Mouse (Mus musculus) limb, embryonic 13.5 days (tissue): ENCODE data around the gene Foxr1. TPM values are rescaled to one million over a fixed set of nuclear protein-coding genes. Genes with fewer than 3 reads are reported as not detected.
A peak's percentile ranks its signal among the peaks of the same experiment; 100 is the strongest.

ENCODE experiments used
- ATAC-seq: fragments of 200-750 bp; cut with Nextera tagmentation; 2 replicates; pipeline ENCODE4 v1.8.0; 2017; ENCODE audit warnings: low read depth, moderate number of reproducible peaks, moderate TSS enrichment; ENCODE audit not compliant: low FRiP score
- H3K27ac ChIP-seq: fragments of 300-500 bp; sonication (generic); 2 replicates; pipeline ENCODE4 v1.5.1; 2015; ENCODE audit warnings: inconsistent platforms, mild to moderate bottlenecking, moderate library complexity
- H3K27me3 ChIP-seq: fragments of 300-500 bp; sonication (generic); 2 replicates; pipeline ENCODE4 v1.6.1; 2015; ENCODE audit warnings: mild to moderate bottlenecking, inconsistent platforms
- H3K36me3 ChIP-seq: fragments of 300-500 bp; sonication (generic); 2 replicates; pipeline ENCODE4 v1.6.1; 2015; ENCODE audit warnings: inconsistent platforms, mild to moderate bottlenecking, moderate library complexity
- H3K4me1 ChIP-seq: fragments of 300-500 bp; sonication (generic); 2 replicates; pipeline ENCODE4 v1.6.1; 2015; ENCODE audit warnings: inconsistent platforms
- H3K4me2 ChIP-seq: fragments of 300-500 bp; sonication (generic); replicated peaks from 2 replicates; pipeline ENCODE4 v1.6.1; 2015; ENCODE audit warnings: inconsistent platforms, mild to moderate bottlenecking, moderate library complexity
- H3K4me3 ChIP-seq: fragments of 300-500 bp; sonication (generic); 2 replicates; pipeline ENCODE4 v1.5.1; 2015; ENCODE audit warnings: moderate library complexity, mild to moderate bottlenecking, inconsistent platforms
- H3K9ac ChIP-seq: fragments of 300-500 bp; sonication (generic); 2 replicates; pipeline ENCODE4 v1.6.1; 2015; ENCODE audit warnings: mild to moderate bottlenecking, inconsistent platforms
- H3K9me3 ChIP-seq: fragments of 300-500 bp; sonication (generic); 2 replicates; pipeline ENCODE4 v1.6.1; 2016; ENCODE audit warnings: inconsistent platforms
- WGBS: fragments of 180-500 bp; shearing (Covaris S2); methylation state at CpG from one replicate; pipeline ENCODE4 v1.1.7; 2015; 5-methylcytosine and 5-hydroxymethylcytosine counted together
- polyA plus RNA-seq: library from polyadenylated mRNA; unstranded; fragments of >200 nt; fragmentation: Nextera tagmentation; extraction: Ambion mirVana; gene quantifications from 2 replicates; pipeline ENCODE4 v1.2.1, GENCODE M21; 2015

Gene Foxr1
- polyA plus RNA-seq, 1 experiment from 2014 or later, result not detected

- Histone ChIP-seq H3K9ac (peak overlapping the region; percentile 99), H3K27ac (peak overlapping the region; percentile 98), H3K4me2 (peak overlapping the region; percentile 97), H3K4me3 (peak overlapping the region; percentile 98), H3K9me3 (no peaks in the 10 kb centered on the region), H3K4me1 (peaks cover 65% of the 10 kb centered on the region), H3K27me3 (no peaks in the 10 kb centered on the region), H3K36me3 (peaks cover 2% of the 10 kb centered on the region; the same call in 1 of the 2 replicates)
- 1% methylated on average over 12 of the region's 12 CpGs for WGBS
- 0 out of 2 replicates have a peak, but pooled peaks have one; percentile 16 for ATAC-seq
Observed at GRCm38 (mm10) chr9:44483510-44484044, 42.6 kb upstream of the Foxr1 start.

- Histone ChIP-seq H3K27ac (peak overlapping the region; percentile 98), H3K4me3 (peak overlapping the region; percentile 98), H3K36me3 (peaks cover 2% of the 10 kb centered on the region; the same call in 1 of the 2 replicates), H3K27me3 (no peaks in the 10 kb centered on the region), H3K9me3 (no peaks in the 10 kb centered on the region), H3K9ac (peak overlapping the region; percentile 99), H3K4me1 (peaks cover 60% of the 10 kb centered on the region), H3K4me2 (peak overlapping the region; percentile 97)
- ATAC-seq, result no peak
- WGBS, result under 1% methylated on average over 31 of the region's 39 CpGs
Observed at GRCm38 (mm10) chr9:44483041-44483509, 42.1 kb upstream of the Foxr1 start.

GRCm38 (mm10) chr9:44482552-44482951 lies 41.6 kb upstream of the Foxr1 start, which contains the start of gene Bcl9l:
Gene Bcl9l, plus strand, starts transcription at chr9:44482825.
- peak; percentile 67 for ATAC-seq
- Histone ChIP-seq H3K9ac (peak within 1 kb of the TSS; percentile 99), H3K4me2 (peak within 1 kb of the TSS; percentile 97), H3K9me3 (no peaks in the 10 kb centered on the region), H3K4me1 (peaks cover 60% of the 10 kb centered on the region), H3K36me3 (peaks cover 2% of the 10 kb centered on the region; the same call in 1 of the 2 replicates), H3K4me3 (peak within 1 kb of the TSS; percentile 98), H3K27ac (peak within 1 kb of the TSS; percentile 98), H3K27me3 (no peaks in the 10 kb centered on the region)
- WGBS, result under 1% methylated on average over 24 of the region's 31 CpGs

- H3K27ac ChIP-seq, result peak overlapping the region; percentile 98
- H3K9me3 ChIP-seq, result no peaks in the 10 kb centered on the region
- peak overlapping the region; percentile 98 for H3K4me3 ChIP-seq
- H3K4me2 ChIP-seq, result peak overlapping the region; percentile 97
- WGBS, result 10% methylated on average over 3 of the region's 3 CpGs
- H3K4me1 ChIP-seq, result peaks cover 60% of the 10 kb centered on the region
- H3K9ac ChIP-seq, result 0 out of 2 replicates have a peak overlapping the region, but pooled peaks have one; percentile 99
- ATAC-seq, result no peak
- no peaks in the 10 kb centered on the region for H3K27me3 ChIP-seq
- H3K36me3 ChIP-seq, result peaks cover 2% of the 10 kb centered on the region; the same call in 1 of the 2 replicates
Observed at GRCm38 (mm10) chr9:44482112-44482511, 41.2 kb upstream of the Foxr1 start.

- WGBS, result under 1% methylated on average over 26 of the region's 26 CpGs
- Histone ChIP-seq H3K4me2 (peak overlapping the region; percentile 94), H3K27me3 (no peaks in the 10 kb centered on the region), H3K4me3 (peak overlapping the region; percentile 86), H3K36me3 (no peaks in the 10 kb centered on the region), H3K27ac (peak overlapping the region; percentile 100), H3K9ac (peak overlapping the region; percentile 90), H3K9me3 (no peaks in the 10 kb centered on the region), H3K4me1 (peaks cover 38% of the 10 kb centered on the region)
- peak; percentile 45 for ATAC-seq
Observed at GRCm38 (mm10) chr9:44479628-44480428, 38.9 kb upstream of the Foxr1 start.

- Histone ChIP-seq H3K9ac (peak overlapping the region; percentile 90), H3K36me3 (no peaks in the 10 kb centered on the region), H3K4me3 (peak overlapping the region; percentile 86), H3K9me3 (no peaks in the 10 kb centered on the region), H3K27me3 (no peaks in the 10 kb centered on the region), H3K4me2 (peak overlapping the region; percentile 94), H3K27ac (peak overlapping the region; percentile 100), H3K4me1 (peaks cover 30% of the 10 kb centered on the region)
- peak; percentile 71 for ATAC-seq
- under 1% methylated on average over 29 of the region's 29 CpGs for WGBS
Observed at GRCm38 (mm10) chr9:44478959-44479605, 38.1 kb upstream of the Foxr1 start.

GRCm38 (mm10) chr9:44478229-44478921 lies 37.4 kb upstream of the Foxr1 start:
- Histone ChIP-seq H3K9ac (peak overlapping the region; percentile 90), H3K9me3 (no peaks in the 10 kb centered on the region), H3K4me3 (peak overlapping the region; percentile 86), H3K27me3 (no peaks in the 10 kb centered on the region), H3K36me3 (no peaks in the 10 kb centered on the region), H3K4me2 (peak overlapping the region; percentile 94), H3K4me1 (peaks cover 26% of the 10 kb centered on the region), H3K27ac (peak overlapping the region; percentile 100)
- ATAC-seq, result peak; percentile 63
- 2% methylated on average over 27 of the region's 27 CpGs for WGBS

GRCm38 (mm10) chr9:44477339-44478228 lies 36.6 kb upstream of the Foxr1 start:
- peak overlapping the region; percentile 86 for H3K4me3 ChIP-seq
- WGBS, result 6% methylated on average over 24 of the region's 24 CpGs
- no peaks in the 10 kb centered on the region for H3K9me3 ChIP-seq
- H3K27ac ChIP-seq, result peak overlapping the region; percentile 100
- no peaks in the 10 kb centered on the region for H3K27me3 ChIP-seq
- H3K9ac ChIP-seq, result peak overlapping the region; percentile 90
- peak overlapping the region; percentile 94 for H3K4me2 ChIP-seq
- ATAC-seq, result no peak
- H3K4me1 ChIP-seq, result peaks cover 26% of the 10 kb centered on the region
- H3K36me3 ChIP-seq, result no peaks in the 10 kb centered on the region

- Histone ChIP-seq H3K36me3 (no peaks in the 10 kb centered on the region), H3K9ac (no peak overlapping the region), H3K9me3 (no peaks in the 10 kb centered on the region), H3K4me2 (no peak overlapping the region), H3K27ac (no peak overlapping the region), H3K4me3 (no peak overlapping the region), H3K4me1 (peaks cover 17% of the 10 kb centered on the region), H3K27me3 (no peaks in the 10 kb centered on the region)
- ATAC-seq, result no peak
- WGBS, result 96% methylated on average over 3 of the region's 3 CpGs
Observed at GRCm38 (mm10) chr9:44475936-44476335, 35.0 kb upstream of the Foxr1 start.

- Histone ChIP-seq H3K4me3 (no peak overlapping the region), H3K27me3 (no peaks in the 10 kb centered on the region), H3K9ac (no peak overlapping the region), H3K4me1 (peaks cover 10% of the 10 kb centered on the region), H3K4me2 (no peak overlapping the region), H3K27ac (no peak overlapping the region), H3K36me3 (no peaks in the 10 kb centered on the region), H3K9me3 (no peaks in the 10 kb centered on the region)
- 71% methylated on average over 1 of the region's 1 CpGs for WGBS
- no peak for ATAC-seq
Observed at GRCm38 (mm10) chr9:44474327-44474726, 33.4 kb upstream of the Foxr1 start.

- Histone ChIP-seq H3K9me3 (no peaks in the 10 kb centered on the region), H3K9ac (no peak overlapping the region)
Observed at GRCm38 (mm10) chr9:44473184-44473583, 32.2 kb upstream of the Foxr1 start.

More at GRCm38 (mm10) chr9:44473184-44473583, 32.2 kb upstream of the Foxr1 start:
- Histone ChIP-seq H3K27me3 (no peaks in the 10 kb centered on the region), H3K27ac (no peak overlapping the region), H3K4me1 (peaks cover 10% of the 10 kb centered on the region), H3K4me2 (no peak overlapping the region), H3K4me3 (no peak overlapping the region), H3K36me3 (no peaks in the 10 kb centered on the region)
- ATAC-seq, result no peak
- WGBS, result 67% methylated on average over 3 of the region's 3 CpGs
